Mouse (Mus musculus) CD8-positive naive resting alpha-beta T cell, adult 2 months (primary cell): ENCODE data around the gene Ddah1.

Experiments used
- DNase-seq, 2 experiments: peaks; one replicate each; pipeline ENCODE4 v3.0.0; 2022; ENCODE audit warnings: low read depth in 2 of 2, low spot score in 2 of 2

Gene Ddah1

GRCm38 (mm10) chr3:145806502-145806901, 48.0 kb downstream of the Ddah1 start:
- no peak for DNase-seq

DNA sequence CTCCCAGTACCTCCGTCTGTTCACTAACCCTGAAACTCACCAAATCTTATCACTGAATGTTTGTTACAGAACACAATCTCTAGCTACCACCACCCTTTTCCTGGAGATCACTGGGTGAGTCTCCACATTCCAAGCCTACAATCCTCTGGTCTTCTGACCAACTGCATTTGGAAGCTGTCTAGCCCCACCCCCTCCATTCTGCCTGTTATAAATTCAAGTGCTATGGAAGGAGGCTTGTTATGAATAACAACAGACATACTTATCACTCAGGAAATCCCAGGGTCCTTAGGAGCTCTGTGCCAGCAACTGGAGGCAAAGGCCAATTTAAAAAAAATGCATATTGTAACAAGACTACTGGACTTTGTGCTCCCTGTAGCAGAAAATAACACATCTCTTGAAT, 58.3 kb downstream of the Ddah1 start:
- DNase-seq = no peak

- no peak for DNase-seq
Observed at GRCm38 (mm10) chr3:145817276-145817675, 58.8 kb downstream of the Ddah1 start.

DNA sequence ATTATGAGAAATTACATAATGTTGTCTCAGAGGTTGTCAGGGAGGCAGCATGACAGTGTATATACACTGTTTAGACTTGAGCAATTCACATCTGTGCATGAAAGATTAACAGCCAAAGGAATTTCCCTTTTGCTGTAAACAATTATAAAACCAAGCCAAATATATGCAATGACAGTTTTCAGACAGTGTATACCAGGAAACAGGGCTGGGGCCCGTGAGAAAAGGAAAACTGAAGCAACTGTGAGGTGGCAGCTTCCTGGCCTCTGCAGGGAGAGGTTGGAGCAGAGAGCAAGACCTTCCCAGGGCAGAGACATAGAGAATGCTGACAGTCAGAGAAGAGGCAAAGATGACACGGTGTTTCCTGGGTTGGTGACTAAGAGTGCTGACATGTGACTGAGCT, 62.0 kb downstream of the Ddah1 start:
- no peak for DNase-seq

- DNase-seq = no peak
Observed at GRCm38 (mm10) chr3:145820938-145821337, 62.5 kb downstream of the Ddah1 start.

DNA sequence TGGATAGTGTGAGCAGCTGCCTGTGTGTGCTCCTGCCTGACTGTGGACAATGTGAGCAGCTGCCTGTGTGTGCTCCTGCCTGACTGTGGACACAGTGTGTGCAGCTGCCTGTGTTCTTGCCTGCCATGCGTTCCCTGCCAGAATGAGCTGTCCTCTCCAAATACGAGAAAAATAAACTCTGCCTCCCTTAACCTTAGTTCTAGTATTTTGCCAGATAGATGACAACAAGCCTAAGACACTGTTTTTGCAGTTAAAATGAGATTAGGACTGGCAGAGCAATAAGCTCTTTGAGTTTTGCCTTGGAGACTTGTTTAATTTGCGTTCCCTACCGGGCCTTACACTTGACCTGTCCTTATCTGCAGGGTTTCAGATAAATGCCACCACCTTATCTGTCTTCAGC, 63.7 kb downstream of the Ddah1 start:
- no peak for DNase-seq

GRCm38 (mm10) chr3:145823661-145824060, 65.2 kb downstream of the Ddah1 start:
- no peak for DNase-seq

DNA sequence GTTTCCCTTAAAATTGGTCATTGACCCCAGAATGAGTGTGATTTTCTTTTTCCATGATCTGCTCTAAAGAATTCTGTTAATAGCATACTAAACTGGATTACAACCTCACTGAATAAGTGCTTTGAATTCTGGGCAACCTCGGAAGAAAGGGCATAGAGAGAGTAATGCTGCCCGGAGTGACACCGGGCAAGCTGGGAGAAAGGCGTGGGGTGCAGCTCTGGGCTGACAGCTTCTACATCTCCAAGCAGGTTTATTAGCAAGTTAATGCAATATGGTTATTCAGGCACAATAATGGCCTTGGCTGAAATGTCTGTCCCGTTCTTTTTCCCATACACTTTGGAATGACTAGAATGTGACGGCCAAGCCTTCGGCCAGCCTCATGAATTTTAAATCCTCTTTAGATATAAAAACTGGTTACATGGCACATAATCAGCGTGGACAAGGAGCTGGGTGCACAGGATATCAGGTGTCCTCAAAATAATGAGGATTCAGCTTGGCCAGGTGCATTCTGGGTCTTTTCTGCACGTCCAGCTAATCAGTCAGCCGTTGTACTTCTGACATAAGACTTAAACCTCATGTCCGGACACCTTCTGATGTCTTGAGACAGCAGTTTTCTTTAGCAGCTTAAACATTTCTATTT, 67.1 kb downstream of the Ddah1 start:
- no peak for DNase-seq

DNA sequence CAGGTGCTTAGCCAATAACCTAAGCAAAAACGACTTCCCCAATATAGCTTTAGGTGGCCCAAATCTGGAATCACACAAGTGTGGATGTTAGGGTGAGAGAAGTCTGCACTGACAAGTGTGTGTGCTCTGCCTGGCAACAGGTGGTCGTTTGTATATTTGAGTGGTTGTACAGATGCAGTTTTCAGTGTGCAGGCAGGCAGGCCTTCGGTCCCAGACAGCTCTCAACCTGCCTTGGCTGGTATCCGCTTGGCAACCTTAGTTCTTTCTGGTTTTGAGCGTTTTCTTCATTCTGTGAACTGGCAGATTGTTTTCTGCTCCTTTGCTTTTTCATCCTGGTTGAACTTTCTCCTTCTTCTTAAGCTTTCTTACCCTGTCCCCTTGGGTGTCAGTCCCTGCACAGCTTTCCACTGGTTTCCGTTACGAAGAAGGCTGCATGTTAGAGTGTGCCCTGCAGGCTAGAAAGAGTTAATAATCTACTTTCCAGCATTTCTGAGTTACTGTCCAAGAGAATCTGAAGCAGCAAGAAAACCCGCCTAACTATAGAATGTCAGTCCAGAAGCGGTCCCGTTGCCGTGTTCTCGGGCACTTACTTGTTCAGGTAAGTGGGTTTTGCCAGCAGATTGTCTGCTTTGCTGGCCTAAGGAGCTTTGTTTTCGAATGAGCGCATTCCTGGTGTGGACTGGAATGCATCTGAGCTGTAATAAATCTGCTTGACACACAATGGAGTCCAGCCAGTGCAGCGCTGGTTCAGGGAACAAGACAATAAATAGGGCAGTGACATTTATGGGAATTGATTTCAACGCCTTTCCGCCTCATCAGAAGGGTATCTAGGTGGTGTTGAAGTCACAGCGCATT, 68.9 kb downstream of the Ddah1 start:
- no peak for DNase-seq

DNA sequence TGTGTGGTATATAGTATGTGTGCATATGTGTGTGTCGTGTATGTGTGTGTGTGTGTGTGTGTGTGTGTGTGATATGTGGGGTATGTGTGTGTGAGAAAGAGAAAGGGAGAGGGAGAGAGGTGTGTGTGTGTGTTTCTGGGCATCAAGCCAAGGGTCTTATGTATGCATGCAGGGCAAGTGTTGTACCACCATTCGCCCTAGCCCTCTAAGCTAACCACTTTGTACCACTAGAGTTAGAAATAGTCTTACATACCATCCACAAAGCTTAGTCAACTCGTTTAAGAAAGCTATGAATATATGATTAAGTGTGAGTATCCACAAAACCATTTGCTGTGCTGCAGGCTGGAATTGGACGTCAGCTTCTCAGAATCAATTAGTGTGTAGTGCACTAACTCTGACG, 70.4 kb downstream of the Ddah1 start:
- no peak for DNase-seq

DNA sequence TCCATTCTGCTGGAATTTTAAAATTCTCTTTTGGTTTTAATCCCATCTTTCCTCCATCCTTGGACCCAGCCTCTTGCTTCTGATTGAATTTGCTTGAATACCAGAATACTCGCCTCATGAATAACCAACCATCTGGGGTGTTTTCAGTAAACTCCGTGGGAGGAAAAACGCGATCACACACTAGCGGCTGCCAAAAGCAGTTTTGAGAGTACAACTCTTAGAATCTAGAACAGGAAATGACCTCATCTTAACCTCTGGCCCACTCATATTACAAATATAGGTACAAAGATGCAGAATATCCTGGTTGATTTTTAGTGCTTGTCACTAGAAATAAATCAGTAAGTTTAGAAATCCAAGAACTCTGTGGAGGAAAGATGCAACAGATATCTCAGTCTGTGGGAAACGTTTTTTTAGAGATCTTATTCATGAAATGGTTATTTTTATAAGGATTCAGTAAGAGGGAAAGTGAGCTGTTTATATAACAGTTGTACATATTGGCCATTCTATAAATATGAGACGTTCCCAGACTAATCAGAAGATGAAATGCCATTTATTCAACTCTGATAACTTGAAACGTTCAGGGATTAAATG, 75.6 kb downstream of the Ddah1 start:
- DNase-seq = no peak

DNA sequence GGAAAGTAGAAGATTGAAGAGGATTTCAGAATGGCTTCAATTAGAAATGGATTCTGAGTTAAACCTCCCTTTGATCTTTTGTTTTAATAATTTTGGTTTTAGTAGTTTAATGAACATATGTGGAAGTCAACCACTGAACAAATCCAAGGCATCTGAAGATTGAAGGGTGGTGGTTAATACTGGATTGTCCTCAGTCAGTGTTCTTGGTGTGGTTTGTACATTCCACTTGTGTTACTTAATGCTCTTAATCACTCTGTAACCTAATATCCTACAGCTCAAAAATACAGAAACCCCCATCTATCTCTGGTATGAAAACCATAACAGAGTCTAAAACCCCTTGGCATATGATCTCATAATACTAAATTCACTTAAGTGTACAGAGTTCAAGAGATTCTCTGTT, 79.8 kb downstream of the Ddah1 start:
- DNase-seq = no peak

DNA sequence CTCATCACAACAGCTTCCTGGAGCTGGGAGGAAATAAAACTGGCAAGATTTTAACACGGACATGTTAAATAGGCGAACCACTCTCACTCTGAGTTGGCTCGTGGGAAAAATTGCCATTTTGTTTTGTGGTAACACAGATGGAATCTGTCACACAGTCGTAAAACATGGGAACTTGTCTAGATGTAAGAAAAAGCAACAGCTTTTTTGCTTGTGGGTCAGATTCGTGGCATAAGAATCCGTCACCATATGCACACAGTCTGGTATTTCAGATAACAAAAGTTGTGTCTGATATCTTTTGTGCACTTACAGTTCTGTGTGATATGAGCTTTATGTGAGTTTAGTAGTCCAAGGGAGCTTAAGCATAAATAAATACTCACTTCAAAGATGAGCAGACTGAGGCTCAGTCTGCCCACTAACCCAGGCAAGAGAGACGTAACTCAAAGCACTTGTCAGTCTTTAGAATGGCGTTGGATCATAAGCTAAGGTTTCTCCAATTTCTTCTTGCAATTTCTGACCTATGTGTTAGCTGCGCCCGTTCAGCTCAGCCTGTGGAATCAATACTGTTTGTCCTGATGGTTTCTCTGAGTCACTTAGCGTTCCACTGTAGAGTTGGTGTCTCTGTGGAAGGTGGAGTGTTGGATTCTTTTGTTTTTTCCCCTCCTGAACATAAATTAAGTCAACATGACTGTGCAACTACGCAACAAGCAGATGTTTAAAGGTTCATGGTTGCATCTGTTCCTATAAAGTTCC, 83.7 kb downstream of the Ddah1 start:
- DNase-seq = no peak

DNA sequence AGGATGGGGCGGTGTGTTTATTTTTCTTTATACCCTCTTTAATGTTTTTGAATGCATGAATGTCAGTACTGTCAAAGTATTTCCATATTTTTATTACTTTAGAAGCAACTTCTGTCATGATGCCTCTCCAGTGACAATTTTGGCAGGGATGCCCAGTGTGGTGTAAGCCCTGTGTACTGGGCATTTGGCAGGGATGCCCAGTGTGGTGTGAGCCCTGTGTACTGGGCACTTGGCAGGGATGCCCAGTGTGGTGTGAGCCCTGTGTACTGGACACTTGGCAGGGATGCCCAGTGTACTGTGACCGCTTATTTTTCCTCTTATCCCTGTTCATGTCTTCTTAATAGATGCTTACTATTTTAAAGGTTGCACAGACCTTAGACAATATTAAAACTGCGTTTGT, 85.4 kb downstream of the Ddah1 start:
- DNase-seq = no peak

DNA sequence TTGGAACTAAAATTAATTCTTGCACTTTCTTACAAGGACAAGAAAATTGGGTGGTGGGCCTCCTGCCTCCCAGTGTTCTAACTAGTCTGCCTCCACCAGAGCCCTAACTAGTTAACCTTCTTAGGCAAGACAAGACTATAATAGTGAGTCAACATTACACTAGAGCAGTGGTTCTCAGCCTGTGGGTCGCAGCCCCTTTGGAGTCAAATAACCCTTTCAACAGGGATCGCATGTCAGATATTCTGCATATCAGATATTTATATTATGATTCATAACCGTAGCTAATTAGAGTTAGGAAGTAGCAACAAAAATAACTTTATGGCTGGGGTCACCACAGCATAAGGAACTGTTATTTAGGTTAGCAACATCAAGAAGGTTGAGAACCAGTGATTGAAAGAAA, 86.4 kb downstream of the Ddah1 start:
- no peak for DNase-seq

- DNase-seq = no peak
Observed at GRCm38 (mm10) chr3:145846255-145846654, 87.8 kb downstream of the Ddah1 start.

- DNase-seq = no peak
Observed at GRCm38 (mm10) chr3:145852041-145852440, 93.6 kb downstream of the Ddah1 start.

GRCm38 (mm10) chr3:145852800-145853199, 94.3 kb downstream of the Ddah1 start:
- DNase-seq = no peak

- no peak for DNase-seq
Observed at GRCm38 (mm10) chr3:145853713-145854112, 95.2 kb downstream of the Ddah1 start.

- no peak for DNase-seq
Observed at GRCm38 (mm10) chr3:145854427-145854826, 96.0 kb downstream of the Ddah1 start.

- no peak for DNase-seq
Observed at GRCm38 (mm10) chr3:145855299-145855698, 96.8 kb downstream of the Ddah1 start.

DNA sequence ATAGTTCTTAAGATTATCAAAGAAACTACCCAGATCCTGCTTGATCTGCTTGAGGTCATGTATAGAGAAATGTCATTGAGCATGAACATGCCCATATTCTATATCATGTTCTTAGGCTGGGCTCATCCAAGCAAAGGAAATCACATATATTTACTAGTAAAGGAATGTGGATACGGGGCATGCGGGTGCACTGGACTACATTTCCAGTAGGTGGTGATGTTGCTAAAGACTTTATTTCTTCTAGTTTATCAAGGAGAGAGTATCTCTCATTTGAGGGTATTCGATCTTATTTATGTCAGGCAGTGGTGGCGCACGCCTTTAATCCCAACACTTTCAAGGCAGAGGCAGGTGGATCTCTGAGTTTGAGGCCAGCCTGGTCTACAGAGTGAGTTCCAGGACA, 99.9 kb downstream of the Ddah1 start:
- DNase-seq = no peak
